Mouse (Mus musculus) adrenal gland, adult 2 months (tissue): ENCODE results near the gene Rhobtb3. TPM values are rescaled to one million over a fixed set of nuclear protein-coding genes. Genes with fewer than 3 reads are reported as not detected.

ENCODE experiments used
- polyA plus RNA-seq: library from polyadenylated mRNA; depleted of rRNA; stranded (reverse); fragments of >200 nt; gene quantifications from 2 replicates; pipeline ENCODE4 v1.2.3, GENCODE M21; 2012; rRNA removed
- total RNA-seq, 2 experiments: library from RNA; stranded (reverse); gene quantifications; 2 replicates each; pipeline ENCODE4 v1.2.3; 2021

Rhobtb3 gene
- total and polyA plus RNA-seq, 3 experiments: 3.6 to 11.8 (median 5.8) TPM

Other genes with a start within 250 kb of the Rhobtb3 start
- 100 to 1,000 TPM in 1 of 2 experiments, 10 to 100 TPM in 1; 49.6 to 165 TPM for gene Ell2, start 237.2 kb downstream of the Rhobtb3 start, total RNA-seq
- gene Ell2, start 237.2 kb downstream of the Rhobtb3 start, polyA plus RNA-seq: 1.8 and 2.2 TPM in 2 replicates
- 10 to 100 TPM; 25.9 to 30.0 TPM for gene Glrx, start 104.1 kb downstream of the Rhobtb3 start, total RNA-seq
- gene Glrx, start 104.1 kb downstream of the Rhobtb3 start, polyA plus RNA-seq: 6.3 and 7.6 TPM in 2 replicates
- not detected for gene Spata9, start 23.2 kb upstream of the Rhobtb3 start, total RNA-seq
- not detected in 2 replicates for gene Spata9, start 23.2 kb upstream of the Rhobtb3 start, polyA plus RNA-seq
- 10 to 100 TPM; 17.8 to 25.7 TPM for gene Rfesd, start 74.8 kb upstream of the Rhobtb3 start, total RNA-seq
- gene Rfesd, start 74.8 kb upstream of the Rhobtb3 start, polyA plus RNA-seq: 5.9 and 6.3 TPM in 2 replicates
- gene Gpr150, start 113.1 kb upstream of the Rhobtb3 start, total RNA-seq: under 1 TPM in 1 of 2 experiments, not detected in 1; 0.14 TPM
- gene Gpr150, start 113.1 kb upstream of the Rhobtb3 start, polyA plus RNA-seq: 0.09 and 0.10 TPM in 2 replicates
- gene Arsk, start 154.7 kb upstream of the Rhobtb3 start, total RNA-seq: 10 to 100 TPM; 12.1 to 12.3 TPM
- 2.9 and 3.4 TPM in 2 replicates for gene Arsk, start 154.7 kb upstream of the Rhobtb3 start, polyA plus RNA-seq
- 10 to 100 TPM; 27.9 to 29.8 TPM for gene Ttc37, start 154.8 kb upstream of the Rhobtb3 start, total RNA-seq
- 6.8 and 8.1 TPM in 2 replicates for gene Ttc37, start 154.8 kb upstream of the Rhobtb3 start, polyA plus RNA-seq